ENCODE assay signal across 8 mouse cellular contexts in genomic region chr8:110721606-110722413, GRCm38 (mm10). TPM values are rescaled to one million over a fixed set of nuclear protein-coding genes. Genes with fewer than 3 reads are reported as not detected.
DNase-seq lines count a peak whose midpoint lies in the region; ATAC-seq and TF ChIP-seq lines count a peak whose summit lies in the region.

No protein-coding gene starts in this region.

- peak; percentile 75 for ATAC-seq in forebrain, embryonic 14.5 days
- peak; percentile 43 for ATAC-seq in kidney, embryonic 14.5 days (ENCODE audit: low FRiP score, low TSS enrichment)

- H3K4me3 ChIP-seq in left cerebral cortex, adult 2 months = peak overlapping the region; percentile 54
- H3K4me3 ChIP-seq in forebrain, embryonic 14.5 days (ENCODE audit: low read depth, low read length) = peak overlapping the region; percentile 64
- peak overlapping the region; percentile 72 for H3K4me3 ChIP-seq in kidney, embryonic 14.5 days (ENCODE audit: low read length)

- WGBS in forebrain, embryonic 14.5 days = under 1% methylated on average over 49 of the region's 59 CpGs
- under 1% methylated on average over 38 of the region's 59 CpGs for WGBS in kidney, embryonic 14.5 days

- H3K4me2 ChIP-seq in forebrain, embryonic 14.5 days (ENCODE audit: low read length) = peak overlapping the region; percentile 54
- H3K4me2 ChIP-seq in kidney, embryonic 14.5 days (replicated peaks; ENCODE audit: low read depth, low read length) = peak overlapping the region; percentile 89

- DNase-seq in left cerebral cortex, adult 2 months (ENCODE audit: extremely low spot score in 1 of 2, low spot score in 2 of 2) = no peak
- no peak for DNase-seq in left cerebral cortex, postnatal 36 days (ENCODE audit: low spot score in 2 of 2)
- DNase-seq in ZHBTc4 (ENCODE audit: low read depth, low spot score) = peak; percentile 72
- DNase-seq in forebrain, embryonic 14.5 days (ENCODE audit: low spot score) = peak; percentile 32
- DNase-seq in mesoderm, embryonic 11.5 days (ENCODE audit: low read depth, low spot score) = peak; percentile 48
- peak; percentile 70 for DNase-seq in thymus, postnatal 4 days
- DNase-seq in layer of hippocampus, postnatal 14 days (ENCODE audit: low spot score in 2 of 2) = no peak

- no peaks in the 10 kb centered on the region for H3K27me3 ChIP-seq in forebrain, embryonic 14.5 days (replicated peaks; ENCODE audit: control insufficient read depth, insufficient read depth, low read length)
- no peaks in the 10 kb centered on the region for H3K27me3 ChIP-seq in kidney, embryonic 14.5 days (ENCODE audit: control insufficient read depth, insufficient read depth, low read length)

- no peaks in the 10 kb centered on the region for H3K9me3 ChIP-seq in forebrain, embryonic 14.5 days (replicated peaks; ENCODE audit: control insufficient read depth, low read length)
- no peaks in the 10 kb centered on the region for H3K9me3 ChIP-seq in kidney, embryonic 14.5 days (ENCODE audit: control insufficient read depth, low read length)

- intact Hi-C loops in left cerebral cortex, adult 2 months (cut with DNase I) = loop anchor here (2.0 kb wide), 1 partner anchor 57 kb away; no protein-coding TSS in a partner anchor
- intact Hi-C loops in left cerebral cortex, postnatal 36 days (cut with DNase I) = loop anchor here (5.0 kb wide), 1 partner anchor 60 kb away; no protein-coding TSS in a partner anchor

- peaks cover 10% of the 10 kb centered on the region; the same call in 1 of the 2 replicates for H3K36me3 ChIP-seq in forebrain, embryonic 14.5 days (ENCODE audit: control insufficient read depth, insufficient read depth, low read length)
- H3K36me3 ChIP-seq in kidney, embryonic 14.5 days (ENCODE audit: control insufficient read depth, insufficient read depth, low read length) = peaks cover 3% of the 10 kb centered on the region; the same call in 1 of the 2 replicates

- peak overlapping the region; percentile 87 for H3K9ac ChIP-seq in forebrain, embryonic 14.5 days (ENCODE audit: low read length)
- H3K9ac ChIP-seq in kidney, embryonic 14.5 days (ENCODE audit: low read depth, low read length) = peak overlapping the region; percentile 97

- H3K4me1 ChIP-seq in forebrain, embryonic 14.5 days (ENCODE audit: control insufficient read depth, insufficient read depth, low read length) = peaks cover 17% of the 10 kb centered on the region
- peaks cover 80% of the 10 kb centered on the region for H3K4me1 ChIP-seq in kidney, embryonic 14.5 days (ENCODE audit: control insufficient read depth, insufficient read depth, low read length)

- peak overlapping the region; percentile 71 for H3K27ac ChIP-seq in left cerebral cortex, adult 2 months
- peak overlapping the region; percentile 86 for H3K27ac ChIP-seq in forebrain, embryonic 14.5 days (ENCODE audit: low read depth, low read length)
- peak overlapping the region; percentile 69; the same call in 1 of the 2 replicates for H3K27ac ChIP-seq in kidney, embryonic 14.5 days (ENCODE audit: low read depth, low read length)

- TF ChIP-seq CTCF in left cerebral cortex, adult 2 months (IDR thresholded peaks at IDR 0.05) = no peak

RNA-seq across cellular contexts. Expression of gene Mtss1l, which starts 0.5 kb away (rescaled TPM):
- total RNA-seq in left cerebral cortex, adult 2 months (2021) = 100 to 1,000 TPM; 207 to 234 TPM
- 100 to 1,000 TPM; 196 to 205 TPM for total RNA-seq in left cerebral cortex, postnatal 36 days (2021)
- polyA plus RNA-seq in forebrain, embryonic 14.5 days (2014; fragmentation: Nextera tagmentation; extraction: Ambion mirVana) = 16.5 and 20.1 TPM in 2 replicates
- 11.2 and 11.4 TPM in 2 replicates for polyA plus RNA-seq in kidney, embryonic 14.5 days (2014; fragmentation: Nextera tagmentation; extraction: Ambion mirVana)
- total RNA-seq in layer of hippocampus, postnatal 14 days (2021) = 100 to 1,000 TPM; 220 to 233 TPM

Comparison
In these comparisons a context has a peak if more than half of its experiments do, and no peak if none do; other contexts are left out.
1. DNase-seq: peak in ZHBTc4 (single experiment), forebrain, embryonic 14.5 days (single experiment), mesoderm, embryonic 11.5 days (single experiment) and thymus, postnatal 4 days (single experiment); none in left cerebral cortex, adult 2 months (0 of 2), left cerebral cortex, postnatal 36 days (0 of 2) and layer of hippocampus, postnatal 14 days (0 of 2).
2. Peak in every context shown above with its lines, with median percentiles within 50 percentile points of each other: H3K27ac ChIP-seq and H3K4me3 ChIP-seq.